Mouse (Mus musculus): ENCODE results near the gene Nat14.
A peak's percentile ranks its signal among the peaks of the same experiment; 100 is the strongest.

DNA sequence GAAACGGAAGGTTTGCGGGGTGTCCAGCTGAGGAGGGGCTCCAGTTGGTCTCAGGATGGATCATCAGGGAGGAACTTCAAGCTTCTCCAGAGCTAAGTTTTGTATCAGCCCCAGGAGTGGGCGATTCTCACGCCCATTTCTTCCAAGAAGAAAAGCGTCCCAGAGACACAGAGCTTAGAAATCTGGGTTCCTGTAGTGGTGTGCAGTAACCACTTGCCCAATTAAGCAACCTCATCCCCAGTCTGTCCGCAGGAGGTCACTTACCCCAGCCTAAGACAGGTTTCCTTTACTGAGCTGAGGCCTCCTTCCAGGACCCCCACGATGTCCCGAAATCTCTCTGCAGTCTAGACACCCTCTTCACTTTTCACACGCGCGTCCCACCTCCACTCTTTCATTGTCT, 44.6 kb upstream of the Nat14 start:
- TF ChIP-seq CTCF (IDR thresholded peaks at IDR 0.05; ENCODE audit: low read depth) (no peak), EP300 (IDR thresholded peaks at IDR 0.05; ENCODE audit: low read depth) (peak; percentile 28)
